Mouse (Mus musculus) layer of hippocampus, adult 18-20 months (tissue): ENCODE results near the gene Proser3. TPM values are rescaled to one million over a fixed set of nuclear protein-coding genes. Genes with fewer than 3 reads are reported as not detected.
"Not testable (repeated sequence)": the region's sequence is repeated elsewhere in the genome, so short reads cannot be mapped to it uniquely, and the experiment has no call there.

Experiments
- DNase-seq, 2 experiments: peaks; one replicate each; pipeline ENCODE4 v3.0.0; 2022; ENCODE audit warnings: low spot score in 2 of 2
- total RNA-seq, 2 experiments: library from RNA; stranded (reverse); gene quantifications; 2 replicates each; pipeline ENCODE4 v1.2.3; 2021

Gene Proser3
- total RNA-seq, 2 experiments from 2014 or later, result 4.4 to 5.2 TPM

- no peak for DNase-seq
Observed at GRCm38 (mm10) chr7:30550603-30551002, 1.5 kb downstream of the Proser3 start.

- DNase-seq, result no peak
Observed at GRCm38 (mm10) chr7:30549880-30550279, 2.2 kb downstream of the Proser3 start.

- DNase-seq, result no peak
Observed at GRCm38 (mm10) chr7:30544327-30544726, 7.8 kb downstream of the Proser3 start.

GRCm38 (mm10) chr7:30540572-30540971, 11.5 kb downstream of the Proser3 start:
- DNase-seq, result no peak

GRCm38 (mm10) chr7:30534633-30535577, 17.2 kb downstream of the Proser3 start, which contains the start of gene Arhgap33:
Arhgap33 (minus strand) TSS chr7:30535060.
- peak; percentile 95 to 98 for DNase-seq

- no peak for DNase-seq
Observed at GRCm38 (mm10) chr7:30533941-30534632, 18.0 kb downstream of the Proser3 start.

GRCm38 (mm10) chr7:30532931-30533330, 19.2 kb downstream of the Proser3 start:
- peak in 1 of 2 experiments; percentile 30 for DNase-seq

- peak in 1 of 2 experiments; percentile 47 for DNase-seq
Observed at GRCm38 (mm10) chr7:30531291-30531815, 20.7 kb downstream of the Proser3 start.

GRCm38 (mm10) chr7:30526981-30527380, 25.1 kb downstream of the Proser3 start:
- DNase-seq, result no peak

- DNase-seq, result no peak
Observed at GRCm38 (mm10) chr7:30526399-30526798, 25.7 kb downstream of the Proser3 start.

GRCm38 (mm10) chr7:30525954-30526353, 26.1 kb downstream of the Proser3 start:
- DNase-seq, result no peak

- no peak for DNase-seq
Observed at GRCm38 (mm10) chr7:30524487-30524886, 27.6 kb downstream of the Proser3 start.

- no peak for DNase-seq
Observed at GRCm38 (mm10) chr7:30522871-30523270, 29.2 kb downstream of the Proser3 start.

GRCm38 (mm10) chr7:30520856-30521255, 31.2 kb downstream of the Proser3 start:
- no peak for DNase-seq

GRCm38 (mm10) chr7:30520396-30520795, 31.7 kb downstream of the Proser3 start:
- DNase-seq, result no peak

- no peak for DNase-seq
Observed at GRCm38 (mm10) chr7:30518325-30518724, 33.8 kb downstream of the Proser3 start.

- no peak for DNase-seq
Observed at GRCm38 (mm10) chr7:30515003-30515760, 36.9 kb downstream of the Proser3 start.

- DNase-seq, result no peak
Observed at GRCm38 (mm10) chr7:30508061-30508460, 44.0 kb downstream of the Proser3 start.

- not testable (repeated sequence) for DNase-seq
Observed at GRCm38 (mm10) chr7:30501159-30501558, 50.9 kb downstream of the Proser3 start.

- DNase-seq, result not testable (repeated sequence)
Observed at GRCm38 (mm10) chr7:30495506-30496042, 56.5 kb downstream of the Proser3 start.
